Mouse (Mus musculus) left cerebral cortex, adult 2 months (tissue): ENCODE results near the gene Frmd4b. TPM values are rescaled to one million over a fixed set of nuclear protein-coding genes. Genes with fewer than 3 reads are reported as not detected.

Experiments used
- DNase-seq, 2 experiments: peaks; one replicate each; pipeline ENCODE4 v3.0.0; 2021 to 2022; ENCODE audit warnings: low spot score in 2 of 2, mixed read lengths in 1 of 2; ENCODE audit errors: extremely low spot score in 1 of 2
- H3K27ac ChIP-seq: fragments of 200-600 bp; 2 replicates; pipeline ENCODE4 v1.8.1; 2022
- H3K4me3 ChIP-seq: fragments of 200-600 bp; 2 replicates; pipeline ENCODE4 v1.8.1; 2022
- CTCF ChIP-seq: fragments of 200-600 bp; IDR thresholded peaks from 2 replicates; pipeline ENCODE4 v1.8.1; 2022; ENCODE audit warnings: antibody characterized with exemption, mild to moderate bottlenecking, moderate library complexity
- intact Hi-C: fragments of 180-260 bp; cut with DNase I; formaldehyde crosslinking; loops from one replicate; pipeline ENCODE4 v1.15.1; 2025
- total RNA-seq, 2 experiments: library from RNA; stranded (reverse); gene quantifications; 2 replicates each; pipeline ENCODE4 v1.2.3; 2021

The Frmd4b gene
- total RNA-seq, 2 experiments from 2014 or later = 14.2 to 15.6 TPM

DNA sequence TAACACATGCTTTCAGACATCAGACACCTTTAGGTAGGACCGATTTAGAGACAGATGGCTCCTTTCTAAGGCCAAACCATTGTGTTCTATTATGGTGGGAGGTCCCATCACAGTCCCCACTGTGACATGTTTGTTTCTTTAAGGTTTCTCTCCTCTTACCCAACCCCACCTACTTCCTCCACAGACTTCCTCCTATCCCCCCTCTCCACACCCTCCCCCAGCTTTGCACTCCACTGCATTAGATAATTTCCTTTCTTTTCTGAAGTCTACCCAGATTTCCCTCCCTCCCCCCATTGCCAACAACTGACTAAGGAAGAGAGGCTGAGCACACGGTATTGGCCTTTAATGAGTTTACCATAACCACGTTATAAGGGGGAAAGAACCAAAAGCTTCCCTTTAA lies 159.4 kb downstream of the Frmd4b start:
- DNase-seq = no peak
- intact Hi-C loops = no loop called here
- no peak for TF ChIP-seq CTCF
- Histone ChIP-seq H3K27ac (peak overlapping the region; percentile 63), H3K4me3 (no peak overlapping the region)

DNA sequence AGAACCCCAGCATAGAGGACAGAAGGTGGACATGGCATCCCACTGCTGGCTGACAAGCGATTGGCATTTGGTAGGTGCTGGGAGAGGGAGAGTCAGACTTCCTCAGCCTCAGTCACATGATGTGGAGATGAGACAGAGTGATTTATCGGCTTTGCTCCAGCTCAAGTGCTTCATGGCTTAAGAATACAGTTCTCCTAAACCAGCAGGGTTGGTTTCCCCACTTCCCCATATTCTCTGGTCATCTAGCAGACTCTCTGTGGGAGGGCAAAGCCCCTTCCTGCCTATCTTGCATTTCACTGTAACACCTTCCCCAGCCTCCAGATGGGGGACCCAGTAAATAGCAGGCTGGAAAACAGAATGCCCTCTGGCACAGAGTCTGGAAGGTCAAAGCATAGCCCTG lies 160.1 kb downstream of the Frmd4b start:
- Histone ChIP-seq H3K4me3 (no peak overlapping the region), H3K27ac (peak overlapping the region; percentile 63)
- DNase-seq = no peak
- TF ChIP-seq CTCF = no peak
- intact Hi-C loops = no loop called here

DNA sequence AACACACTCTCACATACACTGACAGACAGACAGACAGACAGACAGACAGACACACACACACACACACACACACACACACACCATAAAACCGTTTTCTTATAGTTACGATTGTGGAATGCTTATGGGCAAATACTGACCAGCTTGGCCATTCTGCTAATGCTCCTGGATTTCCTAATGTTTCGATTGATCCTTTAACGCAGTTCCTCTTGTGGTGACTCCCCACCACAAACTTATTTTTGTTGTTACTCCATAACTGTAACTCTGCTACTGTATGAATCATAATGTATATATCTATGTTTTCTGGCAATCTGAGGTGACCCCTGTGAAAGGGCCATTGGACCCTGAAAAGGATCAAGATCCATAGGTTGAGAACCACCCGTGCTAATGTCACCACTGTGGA lies 165.1 kb downstream of the Frmd4b start:
- Histone ChIP-seq H3K27ac (no peak overlapping the region), H3K4me3 (no peak overlapping the region)
- intact Hi-C loops = no loop called here
- no peak for DNase-seq
- TF ChIP-seq CTCF = no peak

DNA sequence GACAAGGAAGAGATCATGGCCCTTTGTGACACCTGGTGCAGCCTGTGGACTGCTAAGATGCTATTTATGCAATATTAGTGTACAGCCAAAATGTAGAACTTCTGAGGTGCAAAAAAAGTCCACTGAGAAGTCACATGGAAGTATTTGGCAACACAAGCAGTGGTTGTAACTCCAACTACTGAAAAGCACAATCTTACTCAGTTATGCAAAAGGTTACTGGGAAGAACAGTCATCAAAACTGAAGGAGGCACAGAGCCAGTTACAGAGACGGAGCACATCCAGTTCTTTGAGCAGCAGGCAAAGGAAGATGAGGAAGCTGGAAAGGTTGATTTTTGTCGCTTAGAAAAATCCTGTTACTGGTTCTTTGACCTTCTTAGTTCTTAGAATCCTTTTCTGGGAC lies 167.5 kb downstream of the Frmd4b start:
- H3K27ac ChIP-seq = no peak overlapping the region
- no peak for TF ChIP-seq CTCF
- no peak overlapping the region for H3K4me3 ChIP-seq
- intact Hi-C loops = no loop called here
- no peak for DNase-seq

DNA sequence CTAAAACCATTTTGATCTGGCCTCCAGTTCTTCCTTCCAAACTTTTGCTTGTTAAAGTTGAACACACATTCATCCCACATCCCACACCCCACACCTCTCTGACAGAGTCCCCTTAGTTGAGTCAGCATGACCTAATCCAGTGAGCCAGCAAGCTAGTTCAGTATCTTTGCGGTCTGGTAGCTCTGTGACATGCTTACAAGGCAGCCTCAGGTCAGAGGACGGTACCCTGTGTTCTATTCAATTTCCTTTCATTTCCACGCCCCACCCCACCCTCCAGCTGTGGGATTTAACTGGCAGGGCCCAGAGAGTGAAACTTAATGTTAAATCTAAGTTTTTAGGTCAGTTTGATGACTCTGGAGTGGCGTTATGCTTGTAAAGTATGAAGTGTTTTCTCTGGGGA lies 170.3 kb downstream of the Frmd4b start:
- Histone ChIP-seq H3K4me3 (no peak overlapping the region), H3K27ac (no peak overlapping the region)
- intact Hi-C loops = no loop called here
- no peak for TF ChIP-seq CTCF
- no peak for DNase-seq

- no peak for TF ChIP-seq CTCF
- DNase-seq = no peak
- intact Hi-C loops = no loop called here
- Histone ChIP-seq H3K4me3 (no peak overlapping the region), H3K27ac (no peak overlapping the region)
These were observed 173.2 kb downstream of the Frmd4b start for GRCm38 (mm10) chr6:97444145-97444544.

DNA sequence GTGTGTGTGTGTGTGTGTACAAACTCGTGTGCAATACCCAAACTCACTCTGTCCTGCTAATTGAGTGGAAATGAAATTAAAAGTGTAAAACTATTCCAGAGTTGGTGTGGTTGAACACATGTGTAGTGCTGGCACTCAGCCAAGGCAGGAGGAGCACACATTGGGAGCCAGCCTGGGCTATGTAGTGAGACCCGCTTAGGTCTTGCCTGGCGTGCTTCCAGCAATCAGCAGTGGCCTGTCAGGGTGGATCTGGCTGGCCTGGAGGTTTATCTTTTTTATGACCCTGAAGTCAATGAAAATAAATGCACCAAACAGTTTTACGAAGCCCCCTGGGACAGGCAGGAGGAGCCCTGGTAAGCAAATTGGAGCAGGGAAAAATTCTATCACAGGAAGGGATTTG lies 173.8 kb downstream of the Frmd4b start:
- no peak overlapping the region for H3K4me3 ChIP-seq
- intact Hi-C loops = no loop called here
- no peak for DNase-seq
- H3K27ac ChIP-seq = no peak overlapping the region
- TF ChIP-seq CTCF = no peak

DNA sequence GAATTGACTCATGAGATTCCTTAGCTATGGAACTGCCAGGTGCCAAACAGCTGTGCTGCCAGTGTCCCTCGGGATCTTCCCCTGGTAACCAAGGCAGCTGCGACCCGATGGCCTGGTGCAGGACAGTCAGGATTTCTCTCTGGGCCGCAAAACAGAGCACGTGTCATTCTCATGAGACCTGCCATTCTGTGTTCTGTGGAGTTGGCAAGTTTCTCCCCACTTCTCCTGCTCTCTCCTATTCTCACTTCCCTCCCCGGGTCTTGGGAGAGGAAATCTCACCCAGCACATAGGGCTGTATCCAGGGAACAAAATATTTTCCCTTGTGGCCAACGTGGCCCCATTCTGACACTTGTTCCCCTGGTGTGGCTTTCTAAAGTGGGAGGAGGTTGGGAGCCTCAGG lies 176.0 kb downstream of the Frmd4b start:
- DNase-seq = no peak
- H3K4me3 ChIP-seq = no peak overlapping the region
- TF ChIP-seq CTCF = no peak

GRCm38 (mm10) chr6:97438918-97439645 lies 178.3 kb downstream of the Frmd4b start:
- no peak overlapping the region; the same call in 1 of the 2 replicates for H3K27ac ChIP-seq
- intact Hi-C loops = no loop called here
- no peak for DNase-seq
- H3K4me3 ChIP-seq = no peak overlapping the region
- no peak for TF ChIP-seq CTCF

More for the DNA sequence above, 176.0 kb downstream of the Frmd4b start:
- intact Hi-C loops = no loop called here
- no peak overlapping the region for H3K27ac ChIP-seq

DNA sequence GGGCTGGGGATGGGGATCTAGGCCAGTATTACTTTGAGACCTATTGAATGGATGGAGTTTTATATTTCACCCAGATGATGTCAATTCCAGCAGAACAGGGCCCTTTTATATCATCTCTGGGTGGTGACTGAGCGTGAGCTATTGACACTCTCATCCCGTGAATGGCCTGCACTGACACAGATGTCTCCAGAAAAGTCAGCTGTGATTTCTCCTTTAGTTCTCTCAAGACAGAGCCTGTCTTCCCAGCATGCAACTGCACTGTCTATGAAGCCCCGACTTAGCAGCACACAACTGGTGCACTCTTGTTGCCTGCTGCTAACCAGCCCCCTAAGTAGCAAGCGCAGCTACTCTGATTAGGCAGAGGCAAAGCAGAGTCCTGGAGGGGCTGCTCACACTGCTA lies 182.6 kb downstream of the Frmd4b start:
- Histone ChIP-seq H3K4me3 (no peak overlapping the region), H3K27ac (peak overlapping the region; percentile 40; the same call in 1 of the 2 replicates)
- intact Hi-C loops = no loop called here
- no peak for TF ChIP-seq CTCF
- DNase-seq = no peak

GRCm38 (mm10) chr6:97431309-97432004 lies 185.9 kb downstream of the Frmd4b start:
- intact Hi-C loops = no loop called here
- H3K4me3 ChIP-seq = no peak overlapping the region
- no peak for TF ChIP-seq CTCF
- peak overlapping the region; percentile 28; the same call in 1 of the 2 replicates for H3K27ac ChIP-seq
- no peak for DNase-seq

GRCm38 (mm10) chr6:97430519-97430918 lies 186.8 kb downstream of the Frmd4b start:
- Histone ChIP-seq H3K27ac (no peak overlapping the region), H3K4me3 (no peak overlapping the region)
- no peak for TF ChIP-seq CTCF
- intact Hi-C loops = no loop called here
- DNase-seq = no peak
